Mouse (Mus musculus): ENCODE measurements around the gene Mbnl2.

DNA sequence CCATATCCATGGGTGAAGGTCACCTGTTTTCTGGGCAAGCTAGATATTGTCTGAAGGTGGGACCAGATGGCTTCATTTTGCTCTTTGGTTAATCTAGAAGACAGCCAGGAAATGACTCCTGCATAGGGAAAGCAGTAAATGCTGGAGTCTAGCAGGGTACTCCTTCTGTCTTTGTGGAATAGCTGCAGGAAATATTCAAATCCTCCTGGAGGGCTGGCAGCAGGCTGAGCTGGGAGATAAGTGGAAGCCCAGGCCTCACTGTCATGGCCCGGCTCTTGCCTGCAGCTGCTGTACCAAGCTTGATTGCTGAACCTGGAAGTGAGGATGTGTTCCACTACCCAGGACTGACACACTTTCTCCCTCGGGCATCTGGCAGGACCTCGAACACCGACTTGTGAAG is 191.3 kb downstream of the Mbnl2 start:
- TF ChIP-seq POLR2A (IDR thresholded peaks at IDR 0.05; ENCODE audit: borderline replicate concordance, control insufficient read depth, low read depth, low read length), result no peak
- TF ChIP-seq CTCF (IDR thresholded peaks at IDR 0.05; ENCODE audit: control insufficient read depth, insufficient read depth, low read length), result no peak
